Mouse (Mus musculus) layer of hippocampus, adult 11-12 months (tissue): ENCODE data around the gene Gm38394.
A peak's percentile ranks its signal among the peaks of the same experiment; 100 is the strongest.

ENCODE experiments used
- DNase-seq: peaks from one replicate; pipeline ENCODE4 v3.0.0; 2022; ENCODE audit warnings: low spot score

The Gm38394 gene

GRCm38 (mm10) chr1:133664203-133664970 is 3.3 kb upstream of the Gm38394 start:
- no peak for DNase-seq

GRCm38 (mm10) chr1:133663427-133663826 is 2.3 kb upstream of the Gm38394 start:
- DNase-seq = no peak

GRCm38 (mm10) chr1:133662941-133663340 is 1.8 kb upstream of the Gm38394 start:
- DNase-seq = no peak

GRCm38 (mm10) chr1:133660466-133661202 is 484 bp downstream of the Gm38394 start, which contains the start of gene Zbed6:
Zbed6 (minus strand) TSS chr1:133660885.
- peak; percentile 70 for DNase-seq

- no peak for DNase-seq
These were observed 2.2 kb downstream of the Gm38394 start for GRCm38 (mm10) chr1:133658878-133659277.

GRCm38 (mm10) chr1:133656811-133657210 is 4.3 kb downstream of the Gm38394 start:
- no peak for DNase-seq

GRCm38 (mm10) chr1:133653033-133653432 is 8.1 kb downstream of the Gm38394 start:
- DNase-seq = no peak

- DNase-seq = no peak
These were observed 10.6 kb downstream of the Gm38394 start for GRCm38 (mm10) chr1:133650288-133651055.

GRCm38 (mm10) chr1:133645652-133646051 is 15.5 kb downstream of the Gm38394 start:
- DNase-seq = no peak

- no peak for DNase-seq
These were observed 20.0 kb downstream of the Gm38394 start for GRCm38 (mm10) chr1:133641163-133641562.

- no peak for DNase-seq
These were observed 22.6 kb downstream of the Gm38394 start for GRCm38 (mm10) chr1:133638517-133638916.

- no peak for DNase-seq
These were observed 28.9 kb downstream of the Gm38394 start for GRCm38 (mm10) chr1:133632168-133632567.

- DNase-seq = no peak
These were observed 36.1 kb downstream of the Gm38394 start for GRCm38 (mm10) chr1:133625052-133625451.

GRCm38 (mm10) chr1:133618311-133618710 is 42.8 kb downstream of the Gm38394 start:
- no peak for DNase-seq

- no peak for DNase-seq
These were observed 43.2 kb downstream of the Gm38394 start for GRCm38 (mm10) chr1:133617908-133618307.

- no peak for DNase-seq
These were observed 47.3 kb downstream of the Gm38394 start for GRCm38 (mm10) chr1:133613817-133614216.

- no peak for DNase-seq
These were observed 49.7 kb downstream of the Gm38394 start for GRCm38 (mm10) chr1:133611436-133611835.

- no peak for DNase-seq
These were observed 50.5 kb downstream of the Gm38394 start for GRCm38 (mm10) chr1:133610601-133611000.

- peak; percentile 96 for DNase-seq
These were observed 51.2 kb downstream of the Gm38394 start, which contains the start of gene Snrpe for GRCm38 (mm10) chr1:133609771-133610502. Snrpe (minus strand) TSS chr1:133610291.

- no peak for DNase-seq
These were observed 57.9 kb downstream of the Gm38394 start for GRCm38 (mm10) chr1:133603174-133603573.

- peak; percentile 18 for DNase-seq
These were observed 64.7 kb downstream of the Gm38394 start for GRCm38 (mm10) chr1:133596298-133597007.
